Mouse (Mus musculus) CH12.LX (cell line): ENCODE measurements around the gene Dennd6a. TPM values are rescaled to one million over a fixed set of nuclear protein-coding genes. Genes with fewer than 3 reads are reported as not detected.

Experiments
- DNase-seq: peaks from one replicate; pipeline ENCODE4 v3.0.0-alpha.2; 2013; ENCODE audit errors: extremely low read depth
- H3K27ac ChIP-seq: 2 replicates; pipeline ENCODE4 v1.5.1; 2012; ENCODE audit warnings: low read depth, mild to moderate bottlenecking, control low read depth, moderate library complexity; ENCODE audit not compliant: insufficient read depth
- H3K27me3 ChIP-seq: replicated peaks from 2 replicates; pipeline ENCODE3; 2012; ENCODE audit warnings: inconsistent platforms
- H3K36me3 ChIP-seq, 2 experiments: replicated peaks in 1 of 2; 2 replicates each; pipeline versions ENCODE3 to v1.6.1; 2012; ENCODE audit warnings: inconsistent platforms in 1 of 2, low read length in 1 of 2, mild to moderate bottlenecking in 1 of 2, mixed read lengths in 1 of 2, moderate library complexity in 1 of 2; ENCODE audit not compliant: control insufficient read depth in 1 of 2, insufficient read depth in 1 of 2
- H3K4me1 ChIP-seq, 2 experiments: 2 replicates each; pipeline ENCODE4 v1.6.1; 2012; ENCODE audit warnings: inconsistent platforms in 1 of 2, moderate library complexity in 1 of 2; ENCODE audit not compliant: insufficient read depth in 2 of 2, control insufficient read depth in 1 of 2
- H3K4me2 ChIP-seq: 2 replicates; pipeline ENCODE4 v1.6.1; 2012; ENCODE audit warnings: low read depth, mild to moderate bottlenecking, control low read depth; ENCODE audit not compliant: poor library complexity, insufficient read depth, severe bottlenecking
- H3K4me3 ChIP-seq, 3 experiments: fragments of 150-350 bp in 1 of 3; sonication (generic) in 1 of 3; replicated peaks in 1 of 3; 2 replicates each; pipeline versions ENCODE3 to v1.5.1; 2011 to 2012; ENCODE audit warnings: low read depth in 2 of 3, low read length in 2 of 3, mild to moderate bottlenecking in 2 of 3, moderate library complexity in 2 of 3, control low read depth in 1 of 3, improper control_type of control experiment in 1 of 3, inconsistent platforms in 1 of 3, mixed read lengths in 1 of 3; ENCODE audit not compliant: poor library complexity in 1 of 3
- H3K79me2 ChIP-seq: replicated peaks from 2 replicates; pipeline ENCODE4 v1.6.1; 2012; ENCODE audit warnings: mild to moderate bottlenecking, moderate library complexity; ENCODE audit not compliant: control insufficient read depth, poor library complexity, insufficient read depth, severe bottlenecking; ENCODE audit errors: extremely low read depth
- H3K9ac ChIP-seq: 2 replicates; pipeline ENCODE4 v1.6.1; 2012; ENCODE audit warnings: low read depth, mild to moderate bottlenecking, control low read depth, moderate library complexity; ENCODE audit not compliant: insufficient read depth
- H3K9me3 ChIP-seq: replicated peaks from 2 replicates; pipeline ENCODE3; 2012; ENCODE audit warnings: low read length, inconsistent platforms, mixed read lengths
- BHLHE40 ChIP-seq: IDR thresholded peaks from 2 replicates; pipeline ENCODE4 v1.6.1; 2011; ENCODE audit warnings: mild to moderate bottlenecking, low read depth, low read length, improper control_type of control experiment
- CHD1 ChIP-seq: IDR thresholded peaks from 2 replicates; pipeline ENCODE4 v1.6.1; 2012; ENCODE audit warnings: low read depth, low read length, improper control_type of control experiment, inconsistent platforms
- CHD2 ChIP-seq: IDR thresholded peaks from 2 replicates; pipeline ENCODE4 v1.6.1; 2011; ENCODE audit warnings: low read length, improper control_type of control experiment
- CTCF ChIP-seq, 2 experiments: IDR thresholded peaks in 1 of 2; conservative IDR thresholded peaks in 1 of 2; 2 replicates each; pipeline ENCODE4 v1.5.1; 2011 to 2012; ENCODE audit warnings: low read depth in 2 of 2, low read length in 2 of 2, improper control_type of control experiment in 1 of 2, inconsistent platforms in 1 of 2, mild to moderate bottlenecking in 1 of 2, moderate library complexity in 1 of 2
- EP300 ChIP-seq: IDR thresholded peaks from 2 replicates; pipeline ENCODE4 v1.6.1; 2011; ENCODE audit warnings: low read length, improper control_type of control experiment
- HCFC1 ChIP-seq: IDR thresholded peaks from 2 replicates; pipeline ENCODE4 v1.6.1; 2012; ENCODE audit warnings: low read depth, mild to moderate bottlenecking, inconsistent platforms, low read length, improper control_type of control experiment
- JUN ChIP-seq: IDR thresholded peaks from 2 replicates; pipeline ENCODE4 v1.6.1; 2011; ENCODE audit warnings: low read depth, mild to moderate bottlenecking, low read length, improper control_type of control experiment, moderate library complexity; ENCODE audit not compliant: insufficient read depth
- KAT2A ChIP-seq: IDR thresholded peaks from 2 replicates; pipeline ENCODE4 v1.6.1; 2012; ENCODE audit warnings: low read length, improper control_type of control experiment, inconsistent platforms; ENCODE audit not compliant: insufficient replicate concordance
- MAFK ChIP-seq: IDR thresholded peaks from 2 replicates; pipeline ENCODE4 v1.6.1; 2011; ENCODE audit warnings: low read length, improper control_type of control experiment; ENCODE audit not compliant: insufficient replicate concordance
- MAX ChIP-seq: IDR thresholded peaks from 2 replicates; pipeline ENCODE4 v1.6.1; 2011; ENCODE audit warnings: low read length, improper control_type of control experiment
- MEF2A ChIP-seq: IDR thresholded peaks from 2 replicates; pipeline ENCODE4 v1.6.1; 2014; ENCODE audit warnings: low read depth, mild to moderate bottlenecking, inconsistent platforms, low read length, improper control_type of control experiment, borderline replicate concordance
- MXI1 ChIP-seq: IDR thresholded peaks from 2 replicates; pipeline ENCODE4 v1.6.1; 2011; ENCODE audit warnings: mild to moderate bottlenecking, low read depth, low read length, improper control_type of control experiment
- MYC ChIP-seq: IDR thresholded peaks from 2 replicates; pipeline ENCODE4 v1.6.1; 2011; ENCODE audit warnings: low read depth, mild to moderate bottlenecking, improper control_type of control experiment, low read length
- NELFE ChIP-seq: IDR thresholded peaks from 2 replicates; pipeline ENCODE4 v1.6.1; 2011; ENCODE audit warnings: low read depth, low read length, improper control_type of control experiment
- PAX5 ChIP-seq: IDR thresholded peaks from 2 replicates; pipeline ENCODE4 v1.6.1; 2012; ENCODE audit warnings: low read length, inconsistent platforms, mixed read lengths
- RAD21 ChIP-seq: IDR thresholded peaks from 2 replicates; pipeline ENCODE4 v1.6.1; 2011; ENCODE audit warnings: low read depth, mild to moderate bottlenecking, low read length, improper control_type of control experiment, moderate library complexity
- SIN3A ChIP-seq: IDR thresholded peaks from 2 replicates; pipeline ENCODE4 v1.6.1; 2012; ENCODE audit warnings: low read length, improper control_type of control experiment, inconsistent platforms
- SMC3 ChIP-seq: IDR thresholded peaks from 2 replicates; pipeline ENCODE4 v1.6.1; 2011; ENCODE audit warnings: low read depth, low read length, improper control_type of control experiment
- TBP ChIP-seq: conservative IDR thresholded peaks from 2 replicates; pipeline ENCODE4 v1.6.1; 2011; ENCODE audit warnings: low read depth, low read length, improper control_type of control experiment
- TCF12 ChIP-seq: IDR thresholded peaks from 2 replicates; pipeline ENCODE4 v1.6.1; 2014; ENCODE audit warnings: low read depth, mild to moderate bottlenecking, inconsistent platforms, low read length, improper control_type of control experiment
- UBTF ChIP-seq: IDR thresholded peaks from 2 replicates; pipeline ENCODE4 v1.6.1; 2012; ENCODE audit warnings: low read depth, mild to moderate bottlenecking, inconsistent platforms, low read length, improper control_type of control experiment, moderate library complexity
- USF1 ChIP-seq: IDR thresholded peaks from 2 replicates; pipeline ENCODE4 v1.6.1; 2014; ENCODE audit warnings: low read depth, mild to moderate bottlenecking, inconsistent platforms, low read length, improper control_type of control experiment
- USF2 ChIP-seq: conservative IDR thresholded peaks from 2 replicates; pipeline ENCODE4 v1.6.1; 2011; ENCODE audit warnings: low read depth, low read length, improper control_type of control experiment
- ZC3H11A ChIP-seq: IDR thresholded peaks from 2 replicates; pipeline ENCODE4 v1.6.1; 2012; ENCODE audit warnings: low read depth, mild to moderate bottlenecking, inconsistent platforms, low read length, improper control_type of control experiment
- ZNF384 ChIP-seq: IDR thresholded peaks from 2 replicates; pipeline ENCODE4 v1.6.1; 2012; ENCODE audit warnings: low read depth, low read length, improper control_type of control experiment, inconsistent platforms
- dilution Hi-C: fragments of 300-500 bp; cut with MboI; formaldehyde crosslinking; loops from 2 replicates; pipeline ENCODE4 v1.14.3; 2020; ENCODE audit warnings: low sequenced_read_pairs; ENCODE audit not compliant: extremely low pct_unique_long_range_greater_than_20kb, extremely low pct_ligation_motif_present
- in situ Hi-C: fragments of 300-500 bp; cut with MboI; formaldehyde crosslinking; loops from 3 replicates; pipeline ENCODE4 v1.14.3; 2019; ENCODE audit warnings: low sequenced_read_pairs, low pct_ligation_motif_present, low pct_unique_long_range_greater_than_20kb, mixed read lengths
- polyA plus RNA-seq: library from polyadenylated mRNA; unstranded; fragments of >175 nt; gene quantifications from 2 replicates; pipeline ENCODE4 v1.2.1, GENCODE M21; 2012; ENCODE audit warnings: low read depth; ENCODE audit not compliant: insufficient read length
- total RNA-seq, 2 experiments: library from RNA; depleted of rRNA; stranded (reverse); fragments of 300-350 nt in 1 of 2; fragments of >200 nt in 1 of 2; gene quantifications; 2 replicates each; pipeline ENCODE4 v1.2.3; 2012 to 2014

Dennd6a gene
- total and polyA plus RNA-seq, 3 experiments = 6.5 to 22.9 (median 13.0) TPM

DNA sequence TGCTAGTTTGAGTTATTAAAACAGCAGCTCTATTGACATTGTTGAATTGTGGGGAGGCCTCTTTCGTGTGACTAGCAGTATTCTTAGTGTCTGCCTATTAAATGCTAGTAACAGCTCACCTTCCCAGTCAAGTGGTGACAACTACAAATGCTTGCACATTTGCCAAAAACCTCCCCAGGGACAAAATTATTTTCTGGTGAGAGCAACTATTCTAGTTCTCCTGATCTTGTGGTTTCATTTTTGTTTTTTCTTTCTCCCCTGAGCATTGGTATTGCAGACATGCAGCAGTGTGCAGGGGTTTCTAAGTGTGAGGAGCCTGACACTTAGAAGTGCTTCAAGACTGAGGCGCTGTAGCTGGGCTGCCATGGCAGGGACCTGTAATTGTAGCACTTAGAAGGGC lies 74.2 kb downstream of the Dennd6a start:
- peaks cover 6 to 53% of the 10 kb centered on the region in 2 experiments for H3K36me3 ChIP-seq
- H3K9me3 ChIP-seq = no peaks in the 10 kb centered on the region
- H3K27me3 ChIP-seq = no peaks in the 10 kb centered on the region
- in situ Hi-C loops = loop anchor here (5.0 kb wide), 1 partner anchor 156 kb away; no protein-coding TSS in a partner anchor
- dilution Hi-C loops = no loop called here
- H3K9ac ChIP-seq = no peak overlapping the region
- H3K4me3 ChIP-seq = no peak overlapping the region
- DNase-seq = peak; percentile 69
- peak overlapping the region; percentile 37; the same call in 1 of the 2 replicates for H3K4me2 ChIP-seq
- no peak for TF ChIP-seq MXI1
- TF ChIP-seq ZC3H11A = no peak
- no peak for TF ChIP-seq HCFC1
- no peak for TF ChIP-seq CHD2
- no peak for TF ChIP-seq MAX
- no peak for TF ChIP-seq TBP
- TF ChIP-seq JUN = no peak
- TF ChIP-seq UBTF = no peak
- no peak for TF ChIP-seq ZNF384
- no peak for TF ChIP-seq USF2
- TF ChIP-seq MEF2A = no peak
- no peak for TF ChIP-seq TCF12
- TF ChIP-seq KAT2A = no peak
- no peak for TF ChIP-seq RAD21
- no peak for TF ChIP-seq BHLHE40
- TF ChIP-seq NELFE = no peak
- TF ChIP-seq EP300 = no peak
- no peak for TF ChIP-seq CHD1
- no peak overlapping the region for H3K27ac ChIP-seq
- peaks cover 2 to 41% of the 10 kb centered on the region in 2 experiments; a peak in 3 of 4 replicates for H3K4me1 ChIP-seq
- H3K79me2 ChIP-seq = peaks cover 51% of the 10 kb centered on the region

- Histone ChIP-seq H3K36me3 (peaks cover 22 to 80% of the 10 kb centered on the region in 2 experiments), H3K27ac (no peak overlapping the region)
- DNase-seq = peak; percentile 35
Measured at GRCm38 (mm10) chr14:26651901-26652300, 78.2 kb downstream of the Dennd6a start.

More at GRCm38 (mm10) chr14:26651901-26652300, 78.2 kb downstream of the Dennd6a start:
- dilution Hi-C loops = no loop called here
- H3K9ac ChIP-seq = no peak overlapping the region
- H3K27me3 ChIP-seq = no peaks in the 10 kb centered on the region
- peaks cover 27% of the 10 kb centered on the region for H3K79me2 ChIP-seq
- in situ Hi-C loops = no loop called here
- no peaks in the 10 kb centered on the region for H3K9me3 ChIP-seq
- H3K4me3 ChIP-seq = no peak overlapping the region
- TF ChIP-seq MYC (peak; percentile 58; the same call in 1 of the 2 replicates), CTCF (conservative IDR thresholded peaks at IDR 0.05 in 1 of 2, IDR thresholded peaks at IDR 0.05 in 1 of 2; ENCODE audit: low read depth in 2 of 2, low read length in 2 of 2) (peak in 1 of 2 experiments; percentile 55; a peak in 2 of 4 replicates), MAFK (no peak), SMC3 (peak; percentile 19; the same call in 1 of the 2 replicates), SIN3A (no peak), USF1 (no peak), RAD21 (peak; percentile 39), ZC3H11A (no peak), UBTF (no peak), PAX5 (no peak)
- H3K4me1 ChIP-seq = peaks cover 0 to 17% of the 10 kb centered on the region in 2 experiments; a peak in 2 of 4 replicates
- no peak overlapping the region for H3K4me2 ChIP-seq
